Mouse (Mus musculus) small intestine, adult 2 months (tissue): ENCODE results near the gene Lrrc17.

ENCODE experiments used
- CTCF ChIP-seq: fragments of 200-500 bp; IDR thresholded peaks from 2 replicates; pipeline ENCODE4 v1.5.1; 2012; ENCODE audit warnings: low read depth, mild to moderate bottlenecking, control low read depth, inconsistent platforms, low read length, moderate library complexity, mixed read lengths; ENCODE audit not compliant: insufficient replicate concordance, insufficient read length; ENCODE audit errors: extremely low read depth
- POLR2A ChIP-seq: fragments of 200-500 bp; IDR thresholded peaks from 2 replicates; pipeline ENCODE4 v1.6.1; 2012; ENCODE audit warnings: low read depth, mild to moderate bottlenecking, control low read depth, inconsistent platforms, low read length, moderate library complexity

- TF ChIP-seq CTCF (no peak), POLR2A (no peak)
Observed at GRCm38 (mm10) chr5:21496321-21496720, 47.0 kb upstream of the Lrrc17 start.
